Mouse (Mus musculus): ENCODE data around the gene Atf4. TPM values are rescaled to one million over a fixed set of nuclear protein-coding genes. Genes with fewer than 3 reads are reported as not detected.

Gene Atf4
- total and polyA plus RNA-seq, 3 experiments = 85.1 to 444 (median 351) TPM

- no peak for TF ChIP-seq ZMIZ1 (IDR thresholded peaks at IDR 0.05; ENCODE audit: low read depth, low read length)
- TF ChIP-seq MAZ (IDR thresholded peaks at IDR 0.05; ENCODE audit: low read depth, low read length) = no peak
- no peak for TF ChIP-seq TCF12 (IDR thresholded peaks at IDR 0.05; ENCODE audit: low read depth, low read length)
- no peak for TF ChIP-seq HCFC1 (IDR thresholded peaks at IDR 0.05; ENCODE audit: low read depth, low read length)
- 0 out of 2 replicates have a peak, but pooled peaks have one; percentile 26 for TF ChIP-seq JUND (IDR thresholded peaks at IDR 0.05; ENCODE audit: low read depth, low read length)
- TF ChIP-seq USF1 (IDR thresholded peaks at IDR 0.05; ENCODE audit: low read depth, low read length) = no peak
- 0 out of 2 replicates have a peak, but pooled peaks have one; percentile 14 for TF ChIP-seq BHLHE40 (IDR thresholded peaks at IDR 0.05; ENCODE audit: borderline replicate concordance, low read depth, low read length)
- no peak for TF ChIP-seq ZKSCAN1 (IDR thresholded peaks at IDR 0.05; ENCODE audit: low read depth, low read length)
- no peak for TF ChIP-seq ZNF384 (IDR thresholded peaks at IDR 0.05; ENCODE audit: low read depth, low read length)
- no peak for TF ChIP-seq GATA1 (IDR thresholded peaks at IDR 0.05; ENCODE audit: low read depth, low read length)
- TF ChIP-seq KAT2A (conservative IDR thresholded peaks at IDR 0.05; ENCODE audit: low read depth, low read length) = no peak
- TF ChIP-seq NRF1 (IDR thresholded peaks at IDR 0.05; ENCODE audit: insufficient read depth, low read depth, low read length, poor library complexity, severe bottlenecking) = no peak
- no peak for TF ChIP-seq CHD1 (IDR thresholded peaks at IDR 0.05; ENCODE audit: low read depth, low read length)
- TF ChIP-seq RAD21 (IDR thresholded peaks at IDR 0.05; ENCODE audit: low read depth, low read length) = peak; percentile 73
- TF ChIP-seq CHD2 (IDR thresholded peaks at IDR 0.05; ENCODE audit: low read length) = no peak
- TF ChIP-seq NELFE (IDR thresholded peaks at IDR 0.05; ENCODE audit: low read depth, low read length) = no peak
- TF ChIP-seq MEF2A (IDR thresholded peaks at IDR 0.05; ENCODE audit: extremely low read depth, insufficient replicate concordance, low read depth, low read length, poor library complexity, severe bottlenecking) = no peak
- TF ChIP-seq E2F4 (IDR thresholded peaks at IDR 0.05; ENCODE audit: borderline replicate concordance, low read depth, low read length) = no peak
Measured at GRCm38 (mm10) chr15:80225208-80225607, 29.8 kb upstream of the Atf4 start (continued).

GRCm38 (mm10) chr15:80225796-80226195 lies 29.2 kb upstream of the Atf4 start:
- peaks cover 0 to 6% of the 10 kb centered on the region in 2 experiments; a peak in 2 of 4 replicates for H3K4me1 ChIP-seq (ENCODE audit: control insufficient read depth in 1 of 2, insufficient read depth in 2 of 2, low read length in 2 of 2)
- peaks cover 0 to 1% of the 10 kb centered on the region in 2 experiments; a peak in 1 of 4 replicates for H3K27me3 ChIP-seq (ENCODE audit: control insufficient read depth in 1 of 2, insufficient read depth in 2 of 2, low read length in 2 of 2)
- no peak overlapping the region for H3K4me3 ChIP-seq (ENCODE audit: control insufficient read depth in 1 of 2, insufficient read depth in 1 of 2, low read depth in 2 of 2, low read length in 2 of 2)
- H3K79me2 ChIP-seq (ENCODE audit: control insufficient read depth, insufficient read depth, low read length, poor library complexity) = no peaks in the 10 kb centered on the region
- no peaks in the 10 kb centered on the region for H3K36me3 ChIP-seq (ENCODE audit: control insufficient read depth in 1 of 2, insufficient read depth in 2 of 2, low read length in 2 of 2)
- H3K9me3 ChIP-seq (replicated peaks; ENCODE audit: insufficient read depth, low read length) = no peaks in the 10 kb centered on the region
- no peak for TF ChIP-seq CHD1 (IDR thresholded peaks at IDR 0.05; ENCODE audit: low read depth, low read length)
- TF ChIP-seq CTCF (IDR thresholded peaks at IDR 0.05 in 2 of 3, conservative IDR thresholded peaks at IDR 0.05 in 1 of 3; ENCODE audit: control insufficient read depth in 1 of 3, insufficient read depth in 1 of 3, low read depth in 2 of 3, low read length in 3 of 3, poor library complexity in 1 of 3, severe bottlenecking in 1 of 3) = peak; percentile 35 to 48 (median 38)
- TF ChIP-seq ZNF384 (IDR thresholded peaks at IDR 0.05; ENCODE audit: low read depth, low read length) = no peak
- no peak for TF ChIP-seq MYB (IDR thresholded peaks at IDR 0.05; ENCODE audit: low read depth, low read length)
- peak; percentile 24 for TF ChIP-seq RAD21 (IDR thresholded peaks at IDR 0.05; ENCODE audit: low read depth, low read length)
- TF ChIP-seq CHD2 (IDR thresholded peaks at IDR 0.05; ENCODE audit: low read length) = no peak
- TF ChIP-seq KAT2A (conservative IDR thresholded peaks at IDR 0.05; ENCODE audit: low read depth, low read length) = no peak
- TF ChIP-seq SMC3 (IDR thresholded peaks at IDR 0.05; ENCODE audit: low read depth, low read length) = peak; percentile 41
- TF ChIP-seq NELFE (IDR thresholded peaks at IDR 0.05; ENCODE audit: low read depth, low read length) = no peak
- TF ChIP-seq ZC3H11A (IDR thresholded peaks at IDR 0.05; ENCODE audit: low read depth, low read length) = 0 out of 2 replicates have a peak, but pooled peaks have one; percentile 9
- no peak overlapping the region for H3K27ac ChIP-seq (ENCODE audit: control insufficient read depth, low read depth, low read length)
- DNase-seq (ENCODE audit: low read depth, low spot score) = peak; percentile 81
- H3K9ac ChIP-seq (ENCODE audit: control insufficient read depth, low read depth, low read length, poor library complexity, severe bottlenecking) = no peak overlapping the region
